Mouse (Mus musculus) frontal cortex, postnatal 36 days (tissue): ENCODE measurements at regions not wholly inside any gene's neighbourhood (a gene's known extent, or its start where the extent isn't known, plus 50 kb on each side); places are given as distances from the start of the nearest gene placed in this dataset.
A peak's percentile ranks its signal among the peaks of the same experiment; 100 is the strongest.

Experiments
- DNase-seq, 2 experiments: peaks; one replicate each; pipeline ENCODE4 v3.0.0; 2022; ENCODE audit warnings: low spot score in 2 of 2

DNA sequence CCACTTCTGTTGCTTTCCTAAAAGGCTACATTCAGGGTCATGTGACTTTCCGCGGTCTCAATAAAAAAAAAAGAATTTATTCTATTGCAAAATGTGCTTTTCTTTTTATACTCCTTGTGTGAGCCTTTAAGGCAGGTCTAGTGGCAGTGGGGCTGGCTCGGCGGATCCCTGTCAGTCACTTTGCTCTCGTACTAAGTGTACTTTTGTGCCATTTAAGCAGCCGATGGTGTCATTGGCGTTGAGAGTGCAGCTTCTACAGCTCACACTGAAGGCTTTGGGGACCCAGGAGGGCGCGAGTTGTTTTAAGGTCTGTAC is 313.1 kb downstream of the Mtx2 start:
- no peak for DNase-seq

GRCm38 (mm10) chr2:75139544-75139943 is 313.9 kb downstream of the Mtx2 start:
- DNase-seq = no peak

DNA sequence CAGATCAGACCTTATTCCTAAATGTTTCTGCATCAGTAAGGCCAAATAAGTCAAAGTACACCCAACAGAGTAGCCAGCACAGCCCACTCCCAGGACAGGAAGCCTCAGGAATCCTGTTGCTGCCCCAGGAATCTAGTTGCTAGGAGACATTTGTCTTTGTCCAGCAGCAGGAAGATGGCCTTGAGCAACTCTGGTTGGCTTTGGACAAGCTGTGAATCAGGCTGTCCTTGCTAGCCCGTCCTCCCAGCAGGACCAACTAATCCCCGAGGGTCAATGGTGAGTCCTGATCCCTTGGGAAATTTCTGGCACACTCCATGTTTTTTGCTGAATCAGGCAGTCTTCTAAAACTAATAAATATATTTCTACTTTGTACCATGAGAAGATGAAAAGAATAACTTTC is 317.1 kb downstream of the Mtx2 start:
- no peak for DNase-seq

DNA sequence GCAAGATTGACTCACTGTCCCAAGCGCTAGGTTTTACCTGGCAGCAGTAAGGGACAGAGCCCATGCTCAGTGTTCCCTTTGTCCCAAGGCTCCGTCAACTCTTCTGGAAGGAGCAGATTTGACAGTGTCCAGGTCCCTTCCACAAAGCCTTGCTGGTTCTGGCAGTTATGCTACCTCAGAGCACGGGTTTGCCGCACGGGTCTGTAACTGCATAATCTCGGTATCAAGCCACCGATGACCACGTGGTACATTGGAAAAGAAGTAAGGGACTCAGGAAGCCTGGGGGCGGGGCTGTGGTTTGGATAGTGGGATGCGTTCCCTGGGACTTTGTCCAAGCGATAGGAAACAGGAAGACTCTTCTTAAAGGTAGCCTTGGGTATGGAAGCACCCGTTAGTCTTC is 319.3 kb downstream of the Mtx2 start:
- DNase-seq = no peak

- DNase-seq = no peak
Measured at GRCm38 (mm10) chr2:75146256-75146655, 320.7 kb downstream of the Mtx2 start.

GRCm38 (mm10) chr2:75147399-75147798 is 321.8 kb downstream of the Mtx2 start:
- DNase-seq = no peak

- DNase-seq = no peak
Measured at GRCm38 (mm10) chr2:75147967-75148366, 322.4 kb downstream of the Mtx2 start.

DNA sequence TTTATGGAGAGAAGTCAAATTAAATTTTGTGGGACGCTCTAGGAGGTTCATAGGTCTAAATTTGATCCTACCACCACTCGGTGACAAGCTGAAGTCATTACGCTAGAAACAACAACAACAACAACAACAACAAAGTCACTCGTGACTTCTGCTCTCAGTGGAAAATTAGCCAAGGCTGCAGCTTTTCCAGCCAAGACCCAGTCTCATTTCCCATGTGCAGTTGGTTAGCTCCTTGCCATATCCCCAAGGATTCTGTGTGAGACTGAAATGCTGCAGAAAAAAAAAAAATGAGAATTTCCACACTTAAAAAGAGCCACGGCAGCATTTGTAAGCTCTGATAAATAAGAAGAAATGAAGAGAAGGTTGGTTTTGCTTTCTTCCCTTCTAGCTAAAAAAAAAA is 323.4 kb downstream of the Mtx2 start:
- DNase-seq = no peak

DNA sequence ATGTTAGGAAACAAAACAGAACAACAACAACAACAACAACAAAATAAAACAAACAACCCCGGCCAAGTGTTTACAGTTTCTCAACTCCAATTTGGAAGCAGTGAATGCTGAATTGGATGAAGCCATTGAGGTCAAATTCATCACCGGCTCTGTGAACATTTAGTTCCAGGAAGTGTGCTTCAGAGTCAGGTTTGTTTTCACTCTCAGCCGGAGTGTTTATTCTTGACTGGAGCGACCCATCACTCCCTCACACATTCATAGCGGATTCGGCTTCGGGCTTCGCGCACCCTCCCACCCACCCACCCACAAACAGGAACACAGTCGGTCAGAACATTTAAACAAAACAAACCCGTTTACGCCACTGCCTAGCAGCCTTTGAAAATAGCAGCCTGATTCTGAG is 324.0 kb downstream of the Mtx2 start:
- DNase-seq = no peak

DNA sequence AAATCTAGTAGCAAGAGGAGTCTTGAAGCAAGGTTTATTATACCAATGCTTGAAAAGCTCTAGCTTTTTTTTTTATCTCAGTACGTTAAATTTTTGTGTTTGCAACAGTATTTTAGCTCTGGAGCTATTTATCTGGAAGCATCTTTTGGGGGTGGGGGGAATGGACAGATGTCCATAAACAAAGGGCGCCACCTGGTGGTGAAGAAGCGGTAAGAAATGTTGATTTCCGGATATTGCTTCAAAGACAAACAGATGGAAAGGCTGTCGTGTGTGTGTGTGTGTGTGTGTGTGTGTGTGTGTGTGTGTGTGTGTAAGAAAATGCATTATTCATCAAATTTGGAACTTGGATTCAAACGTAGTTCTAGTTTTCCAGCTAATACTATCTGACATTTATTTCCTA is 325.4 kb downstream of the Mtx2 start:
- no peak for DNase-seq

GRCm38 (mm10) chr2:75151519-75151918 is 325.9 kb downstream of the Mtx2 start:
- peak in 1 of 2 experiments; percentile 30 for DNase-seq

- no peak for DNase-seq
Measured at GRCm38 (mm10) chr2:75152477-75152990, 326.9 kb downstream of the Mtx2 start.

- no peak for DNase-seq
Measured at GRCm38 (mm10) chr2:75154448-75154847, 328.8 kb downstream of the Mtx2 start.

DNA sequence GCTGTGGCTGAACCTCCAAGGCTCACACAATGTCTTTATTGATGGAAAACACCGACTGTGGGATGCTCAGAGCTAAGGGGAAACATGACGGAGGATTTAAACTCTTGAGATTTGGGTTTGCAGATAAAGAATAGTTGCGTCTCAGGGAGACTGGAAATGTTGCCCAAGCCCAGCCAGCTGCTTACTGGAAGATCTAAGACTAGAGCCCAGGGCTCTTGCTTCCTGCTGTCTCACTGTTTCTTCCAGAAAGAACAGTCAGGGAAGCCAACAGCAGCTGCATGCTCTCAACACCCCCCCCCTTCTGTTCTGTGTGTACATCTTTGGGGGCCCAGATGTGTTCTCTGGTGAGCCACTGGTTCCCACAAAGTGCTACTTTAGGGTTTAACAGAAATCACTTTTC is 333.0 kb downstream of the Mtx2 start:
- DNase-seq = no peak

- no peak for DNase-seq
Measured at GRCm38 (mm10) chr2:75161075-75161474, 335.5 kb downstream of the Mtx2 start.

DNA sequence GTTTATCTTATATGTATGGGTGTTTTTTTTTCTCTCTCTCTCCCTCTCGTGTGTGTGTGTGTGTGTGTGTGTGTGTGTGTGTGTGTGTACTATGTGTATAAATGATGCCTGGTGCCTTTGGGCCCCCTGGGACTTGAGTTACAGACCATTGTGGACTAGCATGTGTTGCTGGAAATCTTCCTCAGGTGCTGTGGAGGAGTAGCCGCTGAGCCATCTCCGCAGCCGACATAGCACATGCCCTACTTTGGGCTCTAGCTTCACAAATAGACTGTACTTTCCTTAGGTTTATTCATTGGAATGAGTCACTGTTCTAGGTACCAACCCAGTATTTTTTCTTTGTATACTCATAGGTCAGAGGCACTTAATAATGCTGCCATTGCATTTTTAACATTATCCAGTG is 339.4 kb downstream of the Mtx2 start:
- DNase-seq = no peak

DNA sequence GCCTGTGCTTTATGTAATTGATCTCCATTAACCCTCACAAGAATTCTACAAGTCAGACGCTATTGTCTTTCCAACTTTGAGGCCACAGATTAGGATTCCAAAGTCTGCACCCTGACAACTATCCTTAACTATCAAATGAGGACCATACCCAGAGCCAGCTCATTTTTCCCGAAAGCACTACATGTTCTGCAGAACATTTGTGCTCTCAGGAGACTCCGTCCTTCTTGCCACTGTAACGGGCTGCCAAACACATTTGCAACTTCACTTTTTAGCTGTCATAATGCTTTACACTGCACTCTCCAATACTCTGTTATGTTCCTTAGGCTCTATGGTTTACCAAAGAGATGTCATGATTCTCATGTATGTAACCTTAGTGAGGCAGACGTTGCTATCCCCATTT is 350.7 kb downstream of the Mtx2 start:
- no peak for DNase-seq

DNA sequence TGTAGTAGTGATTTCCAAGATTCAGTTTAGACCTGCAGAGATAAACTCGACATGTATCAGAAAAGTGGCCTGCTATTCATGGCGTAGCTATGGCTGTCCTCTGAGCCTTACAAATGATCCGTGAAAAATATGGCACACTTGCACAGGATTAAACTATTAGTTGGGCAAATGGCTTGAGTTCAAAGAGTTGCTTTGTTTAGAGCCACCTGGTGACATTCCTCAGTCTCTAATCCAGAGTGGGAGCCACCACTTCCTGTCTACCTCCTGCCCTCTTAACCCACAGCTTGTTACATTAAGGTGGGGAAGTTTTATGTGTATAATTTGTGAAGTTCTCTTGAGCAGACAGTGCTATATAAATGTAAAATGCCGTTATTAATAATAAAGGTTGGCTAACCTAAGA is 357.7 kb downstream of the Mtx2 start:
- DNase-seq = no peak

GRCm38 (mm10) chr2:75202587-75203220 is 377.1 kb downstream of the Mtx2 start:
- no peak for DNase-seq

DNA sequence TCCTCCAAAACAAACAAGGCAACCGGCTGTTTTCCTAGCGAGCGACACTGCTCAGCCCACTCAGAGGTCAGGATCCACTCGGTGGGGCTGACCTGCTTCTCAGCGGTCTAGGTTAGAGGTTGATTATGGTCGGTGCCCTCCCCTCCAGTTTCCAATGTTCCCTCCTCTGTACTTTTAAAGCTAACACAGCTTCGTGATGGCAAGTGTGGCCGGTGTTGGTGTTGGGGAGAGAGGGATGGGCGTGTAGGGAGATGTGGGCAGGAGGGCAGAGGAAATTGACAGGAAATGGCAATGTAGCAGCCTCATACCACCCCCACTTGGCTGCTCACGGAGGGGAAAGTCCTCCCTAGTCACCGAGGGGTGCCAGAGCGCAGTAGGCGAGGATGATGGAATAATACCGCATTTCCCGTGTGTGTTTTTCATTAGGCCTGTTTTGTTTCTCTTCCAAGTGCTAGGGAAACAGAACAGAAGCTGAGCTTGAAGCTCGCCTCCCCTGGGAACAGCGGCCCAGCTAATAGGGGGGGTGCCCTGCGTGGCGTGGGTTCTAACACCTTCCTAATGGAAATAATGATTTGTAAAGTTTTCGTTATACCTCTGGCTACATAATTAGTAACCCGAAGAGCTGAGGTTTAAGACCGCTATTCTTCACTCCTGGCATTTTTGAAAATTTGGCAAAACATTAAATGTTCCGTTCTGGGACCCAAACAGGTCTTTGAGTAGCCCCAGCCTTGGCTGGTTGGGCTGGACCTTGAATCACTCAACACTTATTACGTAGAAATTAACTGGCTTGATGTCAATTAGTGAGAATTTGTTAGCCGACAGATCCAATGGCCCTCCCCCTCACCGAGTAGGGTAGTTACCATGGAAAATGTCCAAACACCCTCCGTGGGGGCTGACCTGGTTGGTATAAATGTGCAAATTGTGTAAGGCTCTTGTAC is 383.5 kb downstream of the Mtx2 start:
- DNase-seq = no peak

- DNase-seq = no peak
Measured at GRCm38 (mm10) chr2:75209790-75210583, 384.4 kb downstream of the Mtx2 start.

DNA sequence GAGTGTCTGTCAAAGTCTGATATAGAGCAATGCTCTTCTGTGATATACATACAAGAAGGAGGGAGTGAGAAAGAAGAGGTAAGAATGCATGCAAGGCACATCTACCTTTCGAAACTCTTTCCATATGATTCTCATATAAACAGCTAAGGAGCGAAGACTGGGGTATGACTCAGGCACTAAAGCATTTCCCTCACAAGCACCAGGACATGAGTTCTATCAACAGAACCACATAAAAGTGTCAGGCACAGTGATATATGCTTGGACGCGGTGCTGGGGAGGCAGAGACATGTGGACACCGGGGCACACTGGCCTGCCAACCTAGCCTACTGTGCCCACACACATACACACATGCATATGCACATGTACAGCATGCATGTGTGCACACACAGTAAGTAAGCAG is 391.3 kb downstream of the Mtx2 start:
- no peak for DNase-seq
